Mouse (Mus musculus): ENCODE measurements around the gene C3ar1.
A peak's percentile ranks its signal among the peaks of the same experiment; 100 is the strongest.

C3ar1 gene

DNA sequence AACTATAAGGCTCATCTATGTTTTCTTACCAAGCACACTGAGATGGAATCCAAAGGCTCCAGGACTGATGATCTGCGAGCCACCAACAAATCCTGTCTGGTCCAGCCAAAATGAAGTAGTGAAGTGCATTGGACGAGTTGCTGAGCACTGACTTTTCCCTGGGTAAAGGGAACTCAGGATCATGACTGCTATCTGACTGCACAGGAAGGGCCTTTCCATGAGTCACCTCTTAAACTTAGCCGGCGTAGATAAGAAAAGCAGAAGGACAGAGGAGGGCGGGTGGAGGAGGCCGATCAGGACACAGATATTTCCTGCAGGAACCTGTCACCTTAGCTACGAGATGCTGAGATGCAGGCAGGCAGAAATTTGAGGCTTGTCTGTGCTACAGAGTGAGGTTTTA is at the start of gene C3ar1:
TSS of gene C3ar1 (minus strand) at position 207 of the 400 bp plus-strand sequence.
- no peak for DNase-seq (ENCODE audit: low spot score in 2 of 2)

DNA sequence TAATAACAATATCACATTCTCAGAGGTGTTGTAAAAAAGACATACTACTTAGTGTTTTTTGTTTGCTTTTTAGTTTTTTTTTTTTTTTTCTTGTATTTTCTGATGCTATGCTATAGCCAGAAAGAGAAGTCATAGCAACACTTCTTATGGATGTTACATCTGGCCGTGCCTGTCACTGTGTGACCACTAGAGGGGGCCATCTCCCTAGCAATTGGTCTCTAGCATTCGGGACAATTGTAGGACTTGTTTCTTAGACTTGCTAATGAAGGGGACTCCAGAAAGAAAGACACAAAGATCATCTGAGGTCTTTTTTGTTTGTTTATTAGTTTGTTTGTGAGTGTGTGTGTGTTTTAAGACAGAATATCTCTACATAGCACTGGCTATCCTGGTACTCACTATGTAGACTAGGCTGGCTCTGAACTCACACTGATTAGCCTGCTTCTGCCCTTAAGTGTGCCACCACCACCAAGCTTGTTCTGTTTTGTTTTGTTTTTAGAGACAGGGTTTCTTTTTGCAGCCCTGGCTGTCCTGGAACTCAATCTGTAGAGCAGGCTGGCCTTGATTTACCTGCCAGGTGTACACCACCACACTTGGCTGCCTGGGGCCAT is 36.6 kb upstream of the C3ar1 start:
- peak in 1 of 2 experiments; percentile 22 for DNase-seq (ENCODE audit: low spot score in 2 of 2)

DNA sequence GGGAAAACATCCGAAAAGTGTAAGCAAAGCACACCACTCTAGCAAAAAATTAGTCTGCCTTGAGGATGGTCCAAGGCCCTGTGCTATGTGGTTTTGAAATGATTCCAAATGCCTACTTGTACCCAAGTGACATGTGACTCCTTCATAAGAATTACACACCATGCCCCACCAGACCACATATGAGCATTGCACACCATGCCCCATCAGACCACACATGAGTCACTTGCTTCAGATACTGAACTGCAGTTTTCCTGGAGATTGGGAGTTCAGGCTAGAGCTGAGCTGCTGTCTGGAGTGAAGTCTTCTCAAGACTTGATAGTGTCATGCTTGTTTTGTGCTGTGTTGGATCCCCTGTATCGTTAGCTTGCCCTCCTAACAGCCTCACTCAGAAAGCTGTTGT is 33.6 kb upstream of the C3ar1 start:
- no peak for DNase-seq (ENCODE audit: low spot score in 2 of 2)

DNA sequence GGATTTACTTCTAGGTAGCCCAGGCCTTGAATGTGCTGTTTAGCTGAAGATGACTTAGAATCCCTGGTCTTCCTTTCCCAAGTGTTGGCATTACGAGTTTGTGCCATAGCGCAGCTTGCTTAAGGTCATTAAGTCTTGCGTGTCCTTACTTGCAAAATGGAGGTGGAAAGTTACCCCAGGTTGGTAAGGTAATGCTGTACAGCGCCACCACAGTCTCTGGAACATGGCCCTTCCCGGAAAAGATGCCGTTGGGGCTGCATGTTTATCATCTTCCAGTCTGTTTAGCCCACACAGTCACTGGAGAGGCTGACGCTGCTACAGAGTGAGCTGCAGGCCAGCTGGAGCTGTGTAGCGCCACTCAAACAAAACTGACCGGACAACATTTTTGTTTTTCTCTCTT is 27.6 kb upstream of the C3ar1 start:
- DNase-seq (ENCODE audit: low spot score in 2 of 2): no peak

DNA sequence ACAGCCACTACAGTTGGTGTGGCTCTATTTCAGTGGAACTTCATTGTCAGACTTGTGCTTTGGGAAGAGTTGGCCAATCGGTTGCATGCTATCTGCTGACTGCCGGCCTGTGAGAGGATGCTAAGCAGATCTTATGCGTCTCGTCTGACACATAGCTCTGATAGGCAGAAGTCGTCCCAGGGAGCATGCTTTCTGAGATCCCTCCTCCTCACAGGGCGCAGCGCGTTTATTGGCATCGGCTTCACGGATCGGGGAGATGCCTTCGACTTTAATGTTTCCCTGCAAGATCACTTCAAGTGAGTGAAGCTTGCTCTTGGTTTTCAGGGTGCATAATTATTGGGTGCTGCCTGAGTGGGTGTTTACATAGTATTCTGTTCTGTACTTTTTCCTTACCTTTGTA is 25.3 kb upstream of the C3ar1 start:
- no peak for DNase-seq (ENCODE audit: low spot score in 2 of 2)

DNA sequence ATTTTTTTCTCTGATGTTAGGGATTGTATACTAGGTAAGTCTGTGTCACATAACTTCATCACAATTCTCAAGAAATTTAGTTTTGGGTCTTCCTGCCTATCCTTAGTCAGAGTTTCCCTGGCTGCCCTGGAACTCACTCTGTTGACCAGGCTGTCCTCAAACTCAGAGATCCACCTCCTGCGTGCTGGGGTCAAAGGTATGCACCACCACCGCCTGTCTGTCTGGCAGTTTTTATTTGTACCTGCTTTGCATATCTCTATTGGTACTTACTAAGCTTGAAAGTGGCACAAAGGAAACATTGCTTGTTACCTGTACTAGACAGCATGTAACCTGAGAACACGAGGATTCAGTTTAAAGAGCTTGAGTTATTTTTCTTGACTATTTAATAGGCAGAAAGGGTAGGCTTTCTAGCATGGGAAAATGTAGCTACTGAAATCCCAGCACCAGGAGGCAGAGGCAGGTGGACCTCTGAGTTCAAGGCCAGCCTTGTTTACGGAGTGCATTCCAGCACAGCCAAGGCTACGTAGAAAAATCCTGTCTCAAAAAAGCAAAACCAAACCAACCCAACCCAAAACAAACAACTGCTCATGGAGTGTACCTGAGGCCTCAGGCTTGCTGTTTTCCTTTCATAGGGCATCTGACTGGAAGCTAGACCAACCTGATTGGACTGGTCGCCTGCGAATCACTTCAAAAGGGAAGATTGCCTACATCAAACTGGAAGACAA is 24.0 kb upstream of the C3ar1 start:
- no peak for DNase-seq (ENCODE audit: low spot score in 2 of 2)

DNA sequence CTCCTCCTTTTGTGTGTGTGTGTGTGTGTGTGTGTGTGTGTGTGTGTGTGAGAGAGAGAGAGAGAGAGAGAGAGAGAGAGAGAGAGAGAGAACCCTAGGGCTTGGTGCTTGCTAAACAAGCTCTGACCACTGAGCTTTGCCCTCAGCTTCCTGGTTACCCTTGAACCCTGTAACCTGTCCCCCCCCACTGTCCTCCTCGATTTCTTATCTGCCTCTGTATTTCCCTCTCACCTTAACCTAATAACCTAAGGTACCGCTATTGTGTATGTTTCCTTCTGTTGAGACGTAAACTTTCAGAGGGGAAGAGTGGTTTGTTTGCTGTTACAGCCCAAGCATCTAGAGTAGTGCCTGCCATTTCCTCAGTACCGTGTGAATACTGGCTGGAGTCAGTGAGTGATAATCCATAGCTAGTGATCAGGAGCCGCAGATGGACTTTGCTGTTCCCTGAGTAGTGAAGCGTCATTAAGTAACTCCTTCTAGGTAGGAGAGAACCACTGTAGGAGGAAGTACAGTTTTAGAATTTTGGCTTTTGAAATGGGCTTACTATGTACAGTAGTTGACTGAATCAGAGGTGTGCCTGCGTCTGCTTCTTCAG is 23.3 kb upstream of the C3ar1 start:
- no peak for DNase-seq (ENCODE audit: low spot score in 2 of 2)

DNA sequence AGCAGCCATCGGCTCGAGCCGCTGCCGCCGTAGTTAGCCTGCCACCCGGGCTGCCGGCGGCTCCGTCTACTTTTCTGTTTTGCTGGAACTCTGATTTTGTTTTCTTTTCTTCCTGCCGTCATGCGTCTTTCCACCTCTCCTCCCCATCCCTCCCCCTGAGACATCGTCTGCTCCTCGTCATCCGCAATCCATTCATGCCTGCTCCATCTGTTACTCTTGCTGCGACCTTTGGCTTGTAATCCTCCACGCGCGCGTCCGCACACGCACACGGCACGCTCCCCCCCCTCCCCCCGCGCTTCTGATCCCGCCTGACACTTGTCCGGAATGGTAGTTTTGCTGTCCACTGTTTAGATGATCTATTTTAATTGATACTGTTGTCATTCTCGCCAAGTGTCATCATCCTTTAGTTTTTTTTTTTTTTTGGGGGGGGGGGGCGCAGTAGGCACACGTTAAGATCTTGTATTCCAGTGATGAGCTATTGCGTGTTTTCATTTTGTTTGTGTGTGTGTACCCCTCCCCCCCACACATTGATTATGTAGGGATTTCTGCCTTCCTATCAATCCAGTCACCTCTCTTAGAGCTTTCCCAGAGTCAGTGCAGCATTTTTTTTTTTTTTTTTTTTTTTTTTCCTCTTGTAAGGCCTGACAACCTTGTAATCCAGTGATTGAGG is 18.9 kb upstream of the C3ar1 start:
- DNase-seq (ENCODE audit: low spot score in 2 of 2): no peak

DNA sequence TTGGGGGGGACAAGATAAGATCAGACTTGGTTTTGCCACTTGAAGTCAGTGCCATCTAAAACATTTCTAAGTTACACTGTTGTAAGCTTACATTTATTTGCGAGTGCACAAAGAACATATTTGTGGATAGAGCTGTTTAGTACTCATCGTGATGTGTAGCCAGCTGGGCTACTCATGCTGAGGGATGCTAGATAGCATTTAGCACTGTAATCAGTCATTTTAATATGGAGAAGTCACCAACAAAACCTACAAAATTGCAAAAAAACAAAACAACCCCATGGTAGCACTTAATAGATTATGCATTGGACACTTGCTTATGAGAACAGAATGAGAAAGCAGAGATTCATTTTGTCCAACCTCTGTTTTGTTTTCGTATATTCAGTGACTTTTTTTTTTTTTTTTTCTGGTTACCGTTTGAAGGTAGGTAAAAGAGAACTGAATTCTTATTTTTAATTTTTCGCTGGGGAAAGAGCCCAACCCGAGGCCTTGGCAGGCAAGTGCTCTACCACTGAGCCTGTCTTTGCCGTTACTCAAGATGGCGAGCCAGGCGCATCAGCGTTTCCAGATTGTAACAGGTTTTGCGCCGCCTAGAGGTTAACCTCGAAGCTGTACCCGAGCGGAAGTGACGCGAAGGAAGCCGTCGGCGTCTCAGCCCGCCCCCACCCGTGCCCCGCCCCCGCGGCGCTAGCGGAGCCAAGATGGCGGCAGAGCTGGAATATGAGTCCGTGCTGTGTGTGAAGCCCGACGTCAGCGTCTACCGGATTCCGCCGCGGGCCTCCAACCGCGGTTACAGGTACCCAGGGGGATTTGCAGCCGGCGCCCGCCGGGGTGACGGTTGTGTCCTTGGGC is 18.1 kb upstream of the C3ar1 start, which contains the start of gene Necap1:
TSS of gene Necap1 (plus strand) at position 604 of the 849 bp plus-strand sequence.
- peak; percentile 93 to 94 for DNase-seq (ENCODE audit: low spot score in 2 of 2)

DNA sequence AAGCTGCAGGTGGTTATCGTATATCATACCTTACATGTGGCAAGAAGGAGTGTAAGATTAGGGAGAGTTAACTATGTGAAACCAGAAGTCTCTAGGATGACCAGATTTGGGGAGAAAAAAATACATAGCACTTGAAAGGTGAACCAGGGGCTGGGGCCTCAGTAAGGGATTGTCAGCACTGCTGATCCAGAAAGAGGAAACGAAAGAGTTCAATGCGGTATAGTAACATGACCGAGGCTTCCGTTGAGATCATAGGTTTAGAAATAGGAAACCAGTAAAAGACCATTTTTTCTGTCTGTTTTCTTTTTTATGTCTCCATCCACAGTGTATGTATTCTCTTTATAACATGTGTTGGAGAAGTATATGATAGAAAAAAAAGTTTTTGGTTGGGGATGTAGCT is 16.8 kb upstream of the C3ar1 start:
- DNase-seq (ENCODE audit: low spot score in 2 of 2): no peak

DNA sequence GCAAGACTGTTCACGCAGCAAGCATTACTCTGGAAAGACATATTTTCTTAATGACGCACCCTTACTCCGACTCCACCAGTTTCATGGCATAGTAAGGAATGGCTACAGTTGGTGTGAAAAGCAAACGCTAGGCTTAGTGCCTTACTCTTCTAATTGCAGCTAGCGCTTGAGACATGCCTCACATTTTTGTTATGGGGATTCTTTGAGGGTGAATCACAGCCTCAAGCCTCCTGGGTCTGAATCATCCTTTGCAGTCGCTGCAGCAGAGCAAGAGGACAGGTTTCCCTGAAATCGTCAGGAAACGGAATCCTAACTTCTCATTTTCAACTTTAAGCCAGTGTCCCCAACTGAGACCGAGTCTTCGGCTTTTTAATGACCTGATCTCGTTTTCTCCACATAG is 13.9 kb upstream of the C3ar1 start:
- DNase-seq (ENCODE audit: low spot score in 2 of 2): peak in 1 of 2 experiments; percentile 11

DNA sequence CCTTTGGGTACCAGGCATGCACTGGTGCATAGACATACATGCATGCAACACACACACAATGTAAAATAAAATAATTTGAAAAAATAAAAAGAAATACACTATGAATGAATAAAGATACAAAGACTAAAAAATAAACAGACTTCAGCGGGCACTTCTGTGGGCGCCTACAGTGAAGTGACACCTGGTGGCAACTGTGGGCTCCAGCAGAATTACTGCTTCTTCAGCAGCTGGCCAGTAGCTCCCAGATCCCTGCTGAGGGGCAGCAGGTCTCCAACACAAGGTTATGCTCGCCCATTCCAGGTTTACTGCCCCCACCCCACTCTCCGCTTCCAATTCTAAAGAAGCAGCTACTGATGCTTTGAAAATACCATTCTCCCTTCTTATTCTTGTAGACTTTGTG is 12.0 kb upstream of the C3ar1 start:
- DNase-seq (ENCODE audit: low spot score in 2 of 2): no peak

DNA sequence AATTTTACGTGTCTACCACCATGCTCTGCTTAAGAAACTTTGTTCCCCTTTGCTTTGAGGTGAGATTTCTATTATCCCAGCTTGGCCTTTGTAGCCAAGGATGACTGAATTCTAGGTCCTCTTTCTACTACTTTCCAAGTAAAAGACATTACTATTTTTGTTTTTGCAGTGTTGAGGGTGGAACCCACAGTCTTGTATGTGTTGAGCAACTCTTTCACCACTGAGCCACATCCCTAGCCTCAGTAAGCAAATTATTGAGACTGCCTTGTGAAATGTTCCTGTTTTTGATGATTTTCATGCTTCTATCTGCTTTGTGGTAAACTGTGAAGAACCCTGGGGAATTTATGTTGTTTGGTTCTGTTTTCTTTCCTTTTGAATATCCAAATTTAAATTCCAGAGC is 6.9 kb upstream of the C3ar1 start:
- DNase-seq (ENCODE audit: low spot score in 2 of 2): no peak

DNA sequence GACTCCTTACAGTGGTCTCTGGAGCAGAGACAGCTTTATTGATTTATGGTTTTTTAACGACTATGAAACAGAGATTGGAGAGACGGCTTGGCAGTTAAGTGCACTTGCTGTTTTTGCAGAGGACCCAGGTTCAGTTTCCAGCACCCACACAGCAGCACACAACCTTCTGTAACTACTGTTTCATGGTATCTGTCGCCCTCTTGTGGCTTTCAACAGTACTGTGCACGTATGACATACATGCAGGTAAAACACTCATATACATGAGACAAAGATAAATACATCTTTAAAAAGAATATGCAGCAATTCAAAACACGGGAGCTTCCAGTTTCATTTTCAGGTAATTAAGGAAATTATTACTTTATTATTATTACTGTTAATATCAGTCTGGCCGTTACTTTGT is 6.5 kb upstream of the C3ar1 start:
- DNase-seq (ENCODE audit: low spot score in 2 of 2): no peak

DNA sequence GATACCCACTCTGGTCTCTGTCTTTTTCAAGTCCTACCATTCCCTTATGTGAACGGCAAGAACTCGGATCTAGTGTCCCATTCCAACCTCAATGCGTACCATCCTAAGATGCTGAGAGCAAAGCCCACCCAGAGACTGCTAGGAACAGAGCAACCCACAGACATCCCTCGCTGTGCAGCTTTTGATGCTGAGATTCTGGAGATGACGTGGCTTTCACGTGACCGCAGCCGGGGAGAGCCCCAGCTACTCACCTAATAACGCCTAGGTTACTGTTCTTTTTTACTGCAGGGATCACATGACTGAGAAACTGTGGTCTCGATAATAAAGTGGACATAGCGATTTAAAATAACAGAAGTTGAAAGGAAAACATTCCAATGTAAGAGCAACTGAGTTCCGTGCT is 1.4 kb downstream of the C3ar1 start:
- DNase-seq (ENCODE audit: low spot score in 2 of 2): no peak

DNA sequence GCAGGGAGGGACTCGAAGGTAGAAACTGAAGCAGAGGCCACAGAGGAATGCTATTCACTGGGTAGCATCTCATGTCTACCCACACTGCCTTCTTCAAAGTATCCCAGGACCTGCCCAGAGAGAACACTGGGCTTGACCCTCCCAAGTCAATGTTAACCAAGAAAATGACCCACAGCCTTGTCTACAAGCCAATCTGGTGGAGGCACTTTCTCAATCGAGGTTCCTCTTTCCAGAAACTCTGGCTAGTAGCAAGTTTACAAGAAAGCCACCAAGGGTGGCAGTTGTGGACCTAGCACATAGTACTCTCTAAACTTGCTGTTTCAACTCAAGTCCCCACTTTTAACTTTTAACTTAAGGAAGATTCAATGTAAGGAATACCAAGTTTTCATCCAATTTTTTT is 3.3 kb downstream of the C3ar1 start:
- DNase-seq (ENCODE audit: low spot score in 2 of 2): no peak

DNA sequence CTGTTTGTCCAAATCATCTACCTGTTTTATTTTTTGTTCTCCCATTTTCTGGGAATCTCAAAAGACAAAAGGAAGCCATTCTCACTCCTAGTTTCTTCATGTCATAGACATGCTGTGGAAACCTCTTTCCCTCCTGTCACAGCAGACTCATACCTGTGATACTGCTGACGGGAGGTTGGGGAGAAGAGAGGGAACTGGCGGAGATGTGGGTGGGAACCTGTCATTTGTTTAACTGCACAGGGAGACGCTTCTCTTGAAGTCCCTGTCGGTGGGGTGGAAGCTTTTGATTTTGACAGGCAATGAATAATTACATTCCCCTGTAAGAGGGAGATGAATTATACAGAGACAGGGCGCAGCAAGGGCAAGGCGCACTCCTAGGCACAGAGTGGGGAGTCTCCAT is 12.2 kb downstream of the C3ar1 start:
- no peak for DNase-seq (ENCODE audit: low spot score in 2 of 2)

DNA sequence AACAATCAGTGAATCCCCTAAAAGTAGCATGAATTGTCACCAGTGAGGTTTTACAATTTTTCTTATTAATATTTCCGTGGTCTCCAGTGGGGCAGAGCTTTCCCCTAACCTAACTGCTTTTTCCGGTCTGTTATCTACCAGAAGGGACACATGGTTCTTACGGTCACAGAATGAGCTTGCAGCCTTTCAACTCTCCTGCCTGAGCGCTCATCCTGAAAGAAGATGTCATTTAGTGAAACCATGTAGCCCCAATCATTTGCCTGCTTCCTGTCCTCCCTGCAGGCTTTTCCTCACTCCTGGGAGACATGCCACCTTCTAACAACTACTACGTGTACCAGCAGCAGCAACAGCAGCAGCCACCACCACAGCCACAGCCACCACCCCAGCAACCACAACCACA is 18.4 kb downstream of the C3ar1 start:
- no peak for DNase-seq (ENCODE audit: low spot score in 2 of 2)

DNA sequence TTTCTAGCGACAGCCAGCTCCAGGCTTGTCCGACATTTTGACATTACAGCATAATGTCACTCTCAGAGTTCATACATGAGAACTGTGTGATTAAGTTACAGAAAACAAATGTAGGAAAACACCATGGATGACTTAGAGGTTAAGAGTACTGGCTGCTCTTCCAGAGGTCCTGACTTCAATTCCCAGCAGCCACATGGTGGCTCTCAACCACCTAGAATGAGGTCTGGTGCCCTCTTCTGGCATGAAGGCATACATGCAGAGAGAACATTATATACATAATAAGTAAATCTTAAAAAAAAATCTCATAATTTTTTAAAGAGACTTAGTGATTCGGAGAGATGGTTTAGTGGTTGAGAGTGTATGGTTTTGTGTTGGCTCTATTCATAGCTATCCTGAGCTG is 19.0 kb downstream of the C3ar1 start:
- DNase-seq (ENCODE audit: low spot score in 2 of 2): no peak

DNA sequence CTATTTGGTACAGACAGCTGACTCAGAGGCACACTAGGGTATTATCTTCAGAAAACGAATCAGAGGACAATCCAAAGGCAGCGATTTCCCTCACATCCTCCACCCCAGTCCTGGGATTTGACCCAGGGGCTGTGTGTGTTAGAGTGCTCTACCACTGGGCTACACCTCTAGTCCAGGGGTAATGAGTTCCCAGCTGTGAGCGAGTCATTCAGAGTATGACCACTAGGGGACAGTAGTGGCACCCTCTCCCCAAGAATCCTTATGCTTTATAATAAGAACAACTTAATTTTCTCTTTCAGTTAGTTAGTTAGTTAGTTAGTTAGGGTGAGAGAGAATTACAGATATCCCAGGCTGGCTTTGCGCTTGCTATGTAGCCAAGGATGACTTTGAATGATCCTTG is 21.6 kb downstream of the C3ar1 start:
- no peak for DNase-seq (ENCODE audit: low spot score in 2 of 2)

DNA sequence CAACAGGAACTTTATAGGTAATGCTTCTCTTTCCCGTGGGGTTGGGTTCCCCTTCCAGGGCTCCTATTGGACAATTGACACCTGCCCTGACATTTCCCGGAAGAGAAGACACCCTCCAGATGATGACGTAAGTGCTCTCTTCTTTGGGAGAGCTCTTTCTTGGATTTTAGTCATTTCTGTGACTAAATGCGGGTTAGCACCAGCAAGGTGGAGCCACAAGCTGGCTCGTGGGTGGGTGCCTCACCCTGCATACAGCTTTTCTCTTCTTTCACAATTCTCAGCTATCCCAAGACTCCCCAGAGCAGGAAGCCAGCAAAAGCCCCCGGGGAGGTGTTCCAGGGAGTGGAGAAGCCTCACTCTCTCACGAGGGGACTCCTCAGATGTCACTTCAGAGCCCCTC is 23.1 kb downstream of the C3ar1 start:
- no peak for DNase-seq (ENCODE audit: low spot score in 2 of 2)

DNA sequence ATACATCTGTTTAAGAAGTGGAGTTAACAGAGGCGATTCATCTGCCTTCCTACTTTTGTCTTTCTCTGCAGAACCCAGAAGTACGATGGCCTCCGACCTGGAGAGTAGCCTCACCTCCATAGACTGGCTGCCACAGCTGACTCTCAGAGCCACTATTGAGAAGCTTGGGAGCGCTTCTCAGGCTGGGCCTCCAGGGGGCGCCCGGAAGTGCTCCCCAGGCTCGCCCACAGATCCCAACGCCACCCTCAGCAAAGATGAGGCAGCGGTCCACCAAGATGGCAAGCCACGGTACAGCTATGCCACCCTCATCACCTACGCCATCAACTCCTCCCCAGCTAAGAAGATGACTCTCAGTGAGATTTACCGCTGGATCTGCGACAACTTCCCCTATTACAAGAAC is 27.9 kb downstream of the C3ar1 start:
- no peak for DNase-seq (ENCODE audit: low spot score in 2 of 2)

All from urinary bladder, adult 18-20 months (tissue).